Mouse (Mus musculus) C2C12 (cell line): ENCODE results near the gene Ccdc116. TPM values are rescaled to one million over a fixed set of nuclear protein-coding genes. Genes with fewer than 3 reads are reported as not detected.
A peak's percentile ranks its signal among the peaks of the same experiment; 100 is the strongest.

Experiments
- H3K27me3 ChIP-seq: one replicate; pipeline ENCODE4 v1.6.1; 2011; ENCODE audit not compliant: control insufficient read depth, insufficient read depth, insufficient read length
- H3K36me3 ChIP-seq: one replicate; pipeline ENCODE4 v1.6.1; 2011; ENCODE audit not compliant: control insufficient read depth, insufficient read depth
- H3K4me3 ChIP-seq: one replicate; pipeline ENCODE4 v1.5.1; 2011; ENCODE audit warnings: mild to moderate bottlenecking, control low read depth; ENCODE audit not compliant: poor library complexity, insufficient read depth, severe bottlenecking
- H3K79me2 ChIP-seq: one replicate; pipeline ENCODE4 v1.6.1; 2011; ENCODE audit not compliant: control insufficient read depth, insufficient read depth
- H3K79me3 ChIP-seq: one replicate; pipeline ENCODE4 v1.6.1; 2011; ENCODE audit warnings: low read depth, control low read depth
- H3ac ChIP-seq: one replicate; pipeline ENCODE3; 2011; ENCODE audit warnings: low read depth; ENCODE audit not compliant: control insufficient read depth, insufficient read length
- CEBPB ChIP-seq: IDR thresholded peaks from one replicate; pipeline ENCODE4 v1.6.1; 2011; ENCODE audit warnings: low read depth, mild to moderate bottlenecking, control low read depth, moderate library complexity
- CTCF ChIP-seq: IDR thresholded peaks from one replicate; pipeline ENCODE4 v1.5.1; 2011; ENCODE audit not compliant: control insufficient read depth, insufficient read depth, insufficient read length
- FOSL1 ChIP-seq: IDR thresholded peaks from one replicate; pipeline ENCODE4 v1.8.0; 2011; ENCODE audit warnings: mild to moderate bottlenecking, low read length; ENCODE audit not compliant: poor library complexity, insufficient read depth, severe bottlenecking
- MAX ChIP-seq: IDR thresholded peaks from one replicate; pipeline ENCODE4 v1.6.1; 2011; ENCODE audit warnings: mild to moderate bottlenecking, control low read depth
- MYOD1 ChIP-seq: IDR thresholded peaks from one replicate; pipeline ENCODE4 v1.6.1; 2011; ENCODE audit warnings: low read depth; ENCODE audit not compliant: control insufficient read depth, insufficient read length
- MYOG ChIP-seq: IDR thresholded peaks from one replicate; pipeline ENCODE4 v1.6.1; 2011; ENCODE audit not compliant: control insufficient read depth, insufficient read length; ENCODE audit errors: extremely low read depth
- USF1 ChIP-seq: IDR thresholded peaks from one replicate; pipeline ENCODE4 v1.6.1; 2011; ENCODE audit warnings: low read depth, mild to moderate bottlenecking, control low read depth, moderate library complexity
- microRNA-seq: library from miRNA; unstranded; fragments of <30 nt; microRNA quantifications from one replicate; pipeline ENCODE4, GENCODE M21; 2019; ENCODE audit warnings: borderline microRNAs expressed
- polyA plus RNA-seq: library from polyadenylated mRNA; unstranded; fragments of >200 nt; fragmentation: generic; extraction: Trizol; gene quantifications from one replicate; pipeline ENCODE4 v1.2.1, GENCODE M21; 2012; ENCODE audit warnings: missing spikeins

Ccdc116 gene
- polyA plus RNA-seq, 1 experiment, result 0.18 TPM

DNA sequence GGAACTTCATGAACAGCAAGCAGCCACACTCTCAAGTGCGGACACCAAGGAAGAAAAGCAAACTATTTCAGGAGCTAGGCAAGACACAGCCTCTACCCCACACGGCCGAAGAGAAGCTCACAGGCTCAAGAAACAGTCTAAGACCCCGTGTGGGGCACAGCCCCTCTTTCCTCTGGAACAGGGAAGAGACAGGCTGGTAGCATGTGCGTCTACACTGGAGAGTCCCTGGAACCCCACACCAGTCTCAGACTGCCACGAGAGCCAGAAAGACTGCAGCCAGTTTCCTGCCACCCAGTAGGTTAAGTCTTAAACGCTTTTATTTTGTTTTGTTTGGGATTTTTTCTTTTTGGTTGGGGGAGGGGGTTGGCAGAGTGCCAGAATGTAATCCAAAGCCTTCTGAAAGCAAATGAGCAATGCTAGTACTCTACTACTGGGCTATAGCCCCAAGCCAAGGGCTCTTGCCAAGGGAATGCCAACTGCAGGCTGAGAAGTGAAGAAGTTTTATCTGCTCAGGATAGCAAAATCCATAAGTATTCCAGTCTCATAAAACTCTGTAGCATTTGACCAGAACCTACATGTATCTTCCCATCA, 44.3 kb downstream of the Ccdc116 start:
- H3K36me3 ChIP-seq, result peaks cover 48% of the 10 kb centered on the region
- H3K4me3 ChIP-seq, result no peak overlapping the region
- no peaks in the 10 kb centered on the region for H3K27me3 ChIP-seq
- TF ChIP-seq CTCF, result no peak
- no peak for TF ChIP-seq MYOG
- TF ChIP-seq FOSL1, result no peak
- no peak for TF ChIP-seq MYOD1
- TF ChIP-seq USF1, result no peak
- TF ChIP-seq CEBPB, result no peak
- no peak for TF ChIP-seq MAX
- H3K79me2 ChIP-seq, result peaks cover 3% of the 10 kb centered on the region
- H3K79me3 ChIP-seq, result no peaks in the 10 kb centered on the region
- no peak overlapping the region for H3ac ChIP-seq

DNA sequence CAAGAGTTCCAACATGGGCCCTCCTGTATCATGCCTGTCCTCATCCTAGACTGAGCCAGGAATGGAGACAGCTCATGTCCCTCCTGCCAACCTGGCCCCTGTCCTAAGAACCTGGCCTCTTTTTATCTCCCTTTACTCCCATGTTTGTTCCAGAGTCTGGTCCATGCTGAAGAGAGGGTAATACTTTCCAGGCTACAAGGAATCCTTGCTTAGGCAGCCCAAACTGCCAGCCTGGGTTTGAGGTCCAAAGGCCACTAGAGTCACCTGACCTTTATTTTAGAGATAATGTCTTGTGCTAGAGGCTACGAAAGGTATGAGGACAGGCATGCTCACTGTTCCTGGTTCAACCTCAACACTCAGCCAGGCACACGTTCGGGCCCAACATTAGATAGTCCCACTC, 50.1 kb downstream of the Ccdc116 start:
- TF ChIP-seq USF1 (no peak), MYOD1 (no peak), MYOG (no peak)
- peaks cover 73% of the 10 kb centered on the region for H3K36me3 ChIP-seq
- H3K27me3 ChIP-seq, result no peaks in the 10 kb centered on the region
- no peaks in the 10 kb centered on the region for H3K79me2 ChIP-seq
- H3K4me3 ChIP-seq, result no peak overlapping the region
- no peaks in the 10 kb centered on the region for H3K79me3 ChIP-seq
- H3ac ChIP-seq, result no peak overlapping the region

Small RNA genes lying within 50 kb of the gene (microRNA-seq; reads per million reads assigned to microRNA genes)
- gene Mir130b (1,654 reads per million, percentile 88 among the genes with 10 or more reads in this experiment), gene Mir301b (10.2 reads per million, percentile 59 among the genes with 10 or more reads in this experiment)

Other genes with a start within 250 kb of the Ccdc116 start
- gene Mapk1, start 163.8 kb downstream of the Ccdc116 start, polyA plus RNA-seq, result 77.2 TPM
- 0.89 TPM for gene Ypel1, start 77.5 kb downstream of the Ccdc116 start, polyA plus RNA-seq
- 46.0 TPM for gene Ppil2, start 36.0 kb downstream of the Ccdc116 start, polyA plus RNA-seq
- gene 2610318N02Rik, start 22.1 kb downstream of the Ccdc116 start, polyA plus RNA-seq, result 25.4 TPM
- 41.1 TPM for gene Sdf2l1, start 14.8 kb downstream of the Ccdc116 start, polyA plus RNA-seq
- 5.6 TPM for gene Ydjc, start 2.6 kb downstream of the Ccdc116 start, polyA plus RNA-seq
- 135 TPM for gene Ube2l3, start 55.4 kb upstream of the Ccdc116 start, polyA plus RNA-seq
- 0.02 TPM for gene Rimbp3, start 61.4 kb upstream of the Ccdc116 start, polyA plus RNA-seq
- gene Hic2, start 86.3 kb upstream of the Ccdc116 start, polyA plus RNA-seq, result 1.1 TPM
- gene Tmem191c, start 128.8 kb upstream of the Ccdc116 start, polyA plus RNA-seq, result 1.3 TPM
- gene Serpind1, start 184.1 kb upstream of the Ccdc116 start, polyA plus RNA-seq, result 0.16 TPM